Mouse (Mus musculus) frontal cortex, adult (tissue): ENCODE measurements at regions not wholly inside any gene's neighbourhood (a gene's known extent, or its start where the extent isn't known, plus 50 kb on each side); places are given as distances from the start of the nearest gene placed in this dataset.

Experiments
- ATAC-seq: cut with Nextera tagmentation; 2 replicates; pipeline ENCODE4 v1.9.2; 2017; ENCODE audit warnings: mild to moderate bottlenecking, moderate library complexity, mixed read lengths; ENCODE audit not compliant: low TSS enrichment

GRCm38 (mm10) chr16:85347621-85348020 is 174.1 kb upstream of the App start:
- ATAC-seq, result peak; percentile 96

GRCm38 (mm10) chr16:85336495-85337119 is 163.0 kb upstream of the App start:
- ATAC-seq, result no peak

DNA sequence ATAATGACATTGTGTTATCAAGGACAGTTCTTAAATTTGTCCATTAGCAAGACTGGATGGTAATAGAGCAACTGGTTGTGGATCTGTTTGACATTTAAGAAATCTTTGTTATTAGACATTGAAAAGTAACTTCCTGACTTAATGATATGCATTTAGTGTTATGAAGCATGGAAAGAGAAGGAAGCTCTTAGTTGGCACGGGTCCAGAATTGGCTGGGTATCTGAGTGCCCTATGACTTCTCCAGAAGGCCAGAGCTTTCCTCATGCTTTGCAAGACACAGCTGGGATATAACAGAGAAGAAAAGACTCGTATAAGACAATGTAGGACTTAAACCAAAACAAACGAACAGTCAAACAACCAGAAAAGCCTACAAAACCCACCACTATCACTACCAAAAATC is 160.0 kb upstream of the App start:
- no peak for ATAC-seq

- peak; percentile 92 for ATAC-seq
These were observed 138.5 kb upstream of the App start for GRCm38 (mm10) chr16:85312018-85312417.

- ATAC-seq, result no peak
These were observed 135.9 kb upstream of the App start for GRCm38 (mm10) chr16:85309493-85309892.

- no peak for ATAC-seq
These were observed 134.9 kb upstream of the App start for GRCm38 (mm10) chr16:85308429-85308828.

DNA sequence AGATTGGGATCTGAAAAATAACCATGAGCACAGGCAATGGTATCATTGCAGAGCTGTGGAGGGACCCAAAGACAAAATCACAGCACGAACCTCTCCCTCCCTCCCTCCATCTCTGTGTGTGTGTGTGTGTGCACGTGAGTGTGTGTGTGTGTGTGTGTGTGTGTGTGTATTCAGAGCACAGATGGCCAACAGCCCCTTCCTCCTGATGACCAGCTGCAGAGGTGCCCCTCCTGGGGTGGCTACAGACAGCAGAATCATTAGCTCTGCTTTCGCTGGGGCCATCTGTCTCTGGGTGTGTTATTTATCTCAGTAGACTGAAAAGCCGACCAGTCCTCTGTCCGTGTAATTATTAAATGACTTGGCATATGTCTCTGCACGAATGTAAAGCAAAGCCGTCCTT is 134.4 kb upstream of the App start:
- ATAC-seq, result no peak

- no peak for ATAC-seq
These were observed 126.7 kb upstream of the App start for GRCm38 (mm10) chr16:85300092-85300853.

DNA sequence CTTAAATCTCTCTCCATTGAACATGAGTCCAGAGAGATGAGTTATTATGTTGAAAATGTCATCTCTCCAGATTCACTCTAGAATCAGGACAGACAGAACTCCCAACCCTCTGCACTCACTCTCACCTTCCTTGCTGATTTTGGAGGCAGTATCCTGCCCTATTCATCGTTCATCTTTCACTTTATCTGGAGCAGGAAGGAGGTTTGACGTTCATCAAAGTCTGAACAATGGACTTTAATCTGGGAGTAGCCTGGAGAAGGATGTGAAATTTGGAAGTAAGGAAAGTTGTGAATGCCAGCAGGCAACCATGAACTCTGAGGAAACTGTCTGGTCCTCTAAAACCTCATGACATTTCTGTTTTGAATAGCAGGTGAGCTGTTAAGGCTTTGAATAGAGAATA is 125.0 kb upstream of the App start:
- no peak for ATAC-seq

DNA sequence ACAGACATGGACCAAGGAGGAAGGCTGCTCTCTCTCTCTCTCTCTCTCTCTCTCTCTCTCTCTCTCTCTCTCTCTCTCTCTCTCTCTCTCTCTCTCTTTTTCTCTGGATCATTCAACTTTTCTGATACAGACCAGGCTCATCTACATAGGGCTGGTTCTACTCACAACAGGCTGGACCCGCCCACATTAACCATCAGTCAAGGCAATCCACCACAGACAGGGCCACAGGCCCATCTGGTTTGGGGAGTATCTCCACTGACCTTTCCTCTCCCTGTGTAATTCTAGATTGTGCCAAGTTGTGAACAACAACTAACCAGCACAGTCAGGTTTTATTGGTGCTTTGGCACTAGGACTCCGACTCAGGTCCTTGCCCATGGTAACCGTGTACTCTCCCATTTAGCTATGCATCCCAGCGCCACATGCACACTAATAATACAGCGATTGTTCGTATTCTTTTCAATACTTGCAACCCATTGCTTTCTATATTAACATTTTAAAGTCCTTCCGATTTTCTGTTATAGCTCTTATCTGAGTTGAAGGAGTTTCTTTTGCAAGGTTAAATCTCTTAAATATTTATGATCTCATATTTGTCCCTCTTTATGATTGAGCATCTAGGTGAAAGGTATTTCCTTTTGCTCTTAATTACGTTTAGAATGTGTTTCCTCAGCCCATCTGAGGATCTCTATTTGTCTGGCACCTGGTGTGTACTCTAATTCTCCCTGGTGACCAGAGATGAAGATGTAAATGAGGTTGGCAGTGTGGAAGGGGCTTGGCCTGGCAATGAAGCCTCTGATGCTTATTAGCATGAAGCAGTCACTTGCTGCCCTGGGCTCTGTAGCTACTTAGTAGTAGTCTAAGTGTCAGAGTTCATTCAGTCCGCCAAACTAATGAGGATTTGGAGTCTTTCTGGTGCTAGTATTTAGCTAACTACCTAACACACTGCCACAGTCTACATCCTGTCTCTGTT is 117.7 kb upstream of the App start:
- no peak for ATAC-seq

- ATAC-seq, result no peak
These were observed 104.3 kb upstream of the App start for GRCm38 (mm10) chr16:85277862-85278261.

DNA sequence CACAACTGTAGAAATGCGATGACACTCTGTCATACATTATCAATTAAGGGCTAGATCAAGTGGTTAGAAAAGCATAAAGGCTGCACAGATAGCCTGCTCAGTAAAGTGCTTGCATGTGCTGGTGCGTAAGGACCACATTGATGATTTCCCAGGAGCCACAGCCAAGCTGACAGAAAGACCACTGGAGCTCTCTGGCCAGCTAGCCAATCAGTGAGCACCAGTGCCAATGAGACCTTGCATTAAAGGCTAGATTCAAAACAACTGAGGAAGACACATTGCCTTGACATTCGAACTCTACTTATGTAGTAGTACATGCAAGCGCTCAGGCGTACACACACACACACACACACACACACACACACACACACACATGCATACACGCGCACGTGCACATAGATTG is 96.1 kb upstream of the App start:
- ATAC-seq, result no peak

DNA sequence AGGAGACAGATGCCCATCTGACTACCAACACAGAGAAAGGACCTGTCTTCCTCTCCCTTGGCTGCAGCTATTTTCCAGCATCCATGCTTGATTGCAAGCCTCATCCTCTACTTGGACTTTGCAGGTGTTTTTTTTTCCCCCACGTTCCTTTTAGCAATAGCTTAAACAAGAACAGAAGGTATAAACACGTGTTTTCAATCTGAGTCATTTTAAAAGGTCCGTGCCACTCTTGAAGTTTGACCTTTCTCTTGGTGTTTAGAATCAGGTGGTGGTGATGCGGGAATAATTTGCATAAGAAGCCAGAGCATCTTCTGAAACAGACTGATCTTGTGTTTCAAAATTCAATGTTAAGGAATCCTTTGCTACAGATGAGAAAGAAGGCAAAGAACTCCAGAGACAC is 86.3 kb upstream of the App start:
- ATAC-seq, result peak; percentile 46

DNA sequence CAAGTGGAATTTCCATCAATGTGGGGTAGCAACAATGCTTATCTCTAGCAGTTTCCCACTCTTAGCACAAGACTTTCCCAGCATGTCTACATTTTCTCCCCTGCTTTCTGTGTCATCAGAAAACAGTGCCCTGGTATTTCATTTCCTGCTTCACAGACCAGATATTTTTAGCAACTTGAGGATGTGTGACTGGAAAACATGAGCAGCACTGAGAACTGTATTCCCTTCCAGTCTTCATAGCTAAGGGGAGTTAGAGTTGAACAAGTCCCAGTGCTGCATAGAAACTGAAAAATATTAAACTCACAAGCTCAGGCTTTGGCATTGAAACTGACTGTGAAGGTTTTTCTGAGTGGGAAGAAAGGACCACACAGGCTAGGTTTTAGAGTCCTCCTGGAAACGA is 73.7 kb upstream of the App start:
- no peak for ATAC-seq

- no peak for ATAC-seq
These were observed 59.5 kb upstream of the App start for GRCm38 (mm10) chr16:85233037-85233436.

- ATAC-seq, result no peak
These were observed 58.4 kb upstream of the App start for GRCm38 (mm10) chr16:85231908-85232467.

DNA sequence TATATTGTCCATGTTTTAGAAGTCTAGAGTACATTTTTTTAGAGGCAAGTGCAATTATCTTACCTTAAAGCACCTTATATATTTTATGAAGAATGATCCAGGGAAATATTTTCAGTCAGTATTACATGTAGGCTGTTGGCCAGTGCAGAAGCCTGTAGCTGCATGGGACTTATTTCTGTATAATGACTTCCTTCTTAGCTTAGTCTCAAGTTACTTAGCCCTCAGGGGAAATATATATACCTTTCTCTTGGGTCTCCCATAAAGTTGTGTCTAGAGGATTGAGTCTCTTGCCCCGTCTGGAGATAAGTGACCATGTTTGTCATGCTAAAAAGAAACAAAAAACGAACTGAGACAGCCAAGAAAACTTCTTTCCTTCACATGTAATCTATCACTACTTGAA is 57.8 kb upstream of the App start:
- no peak for ATAC-seq

GRCm38 (mm10) chr16:85224325-85224724 is 50.8 kb upstream of the App start:
- ATAC-seq, result no peak
